Mouse (Mus musculus) forebrain, embryonic 11.5 days (tissue): ENCODE measurements around the gene Isg15. TPM values are rescaled to one million over a fixed set of nuclear protein-coding genes. Genes with fewer than 3 reads are reported as not detected.
A peak's percentile ranks its signal among the peaks of the same experiment; 100 is the strongest.
"Not testable (repeated sequence)": the region's sequence is repeated elsewhere in the genome, so short reads cannot be mapped to it uniquely, and the experiment has no call there.

Experiments used
- ATAC-seq: fragments of 200-750 bp; cut with Nextera tagmentation; replicated peaks from 2 replicates; pipeline ENCODE4 v1.8.0; 2017; ENCODE audit warnings: moderate TSS enrichment; ENCODE audit not compliant: low FRiP score
- DNase-seq: peaks from one replicate; pipeline ENCODE4 v3.0.0-alpha.2; 2017; ENCODE audit warnings: low spot score
- H3K27ac ChIP-seq: fragments of 300-500 bp; sonication (generic); 2 replicates; pipeline ENCODE4 v1.5.1; 2014; ENCODE audit warnings: low read depth, low read length
- H3K27me3 ChIP-seq: fragments of 300-500 bp; sonication (generic); 2 replicates; pipeline ENCODE4 v1.6.1; 2014; ENCODE audit warnings: mild to moderate bottlenecking, low read length, mixed read lengths; ENCODE audit not compliant: control insufficient read depth, insufficient read depth
- H3K36me3 ChIP-seq: fragments of 300-500 bp; sonication (generic); 2 replicates; pipeline ENCODE4 v1.6.1; 2014; ENCODE audit warnings: mild to moderate bottlenecking, low read length, moderate library complexity, mixed read lengths; ENCODE audit not compliant: control insufficient read depth, insufficient read depth
- H3K4me1 ChIP-seq: fragments of 300-500 bp; sonication (generic); replicated peaks from 2 replicates; pipeline ENCODE4 v1.6.1; 2014; ENCODE audit warnings: low read length, mixed read lengths; ENCODE audit not compliant: control insufficient read depth, insufficient read depth
- H3K4me2 ChIP-seq: fragments of 300-500 bp; sonication (generic); 2 replicates; pipeline ENCODE4 v1.6.1; 2014; ENCODE audit warnings: low read depth, mild to moderate bottlenecking, low read length, moderate library complexity, mixed read lengths; ENCODE audit not compliant: severe bottlenecking
- H3K4me3 ChIP-seq: fragments of 300-500 bp; sonication (generic); 2 replicates; pipeline ENCODE4 v1.5.1; 2014; ENCODE audit warnings: low read depth, low read length
- H3K9ac ChIP-seq: fragments of 300-500 bp; sonication (generic); 2 replicates; pipeline ENCODE4 v1.6.1; 2014; ENCODE audit warnings: low read length
- H3K9me3 ChIP-seq: fragments of 300-500 bp; sonication (generic); 2 replicates; pipeline ENCODE4 v1.6.1; 2016; ENCODE audit warnings: low read length, mixed read lengths; ENCODE audit not compliant: control insufficient read depth
- WGBS: fragments of 180-500 bp; shearing (Covaris S2); extraction: QIAGEN DNeasy Blood & Tissue Kit; methylation state at CpG from one replicate; pipeline ENCODE4 v1.1.7; 2014; 5-methylcytosine and 5-hydroxymethylcytosine counted together
- microRNA-seq: library from miRNA; unstranded; fragments of <30 nt; microRNA quantifications from one replicate; pipeline ENCODE4, GENCODE M21; 2016; ENCODE audit not compliant: insufficient number of aligned reads
- polyA plus RNA-seq: library from polyadenylated mRNA; unstranded; fragments of >200 nt; fragmentation: Nextera tagmentation; extraction: Ambion mirVana; gene quantifications from 2 replicates; pipeline ENCODE4 v1.2.1, GENCODE M21; 2014

Gene Isg15
- polyA plus RNA-seq, 1 experiment from 2014 or later = 0.35 TPM

DNA sequence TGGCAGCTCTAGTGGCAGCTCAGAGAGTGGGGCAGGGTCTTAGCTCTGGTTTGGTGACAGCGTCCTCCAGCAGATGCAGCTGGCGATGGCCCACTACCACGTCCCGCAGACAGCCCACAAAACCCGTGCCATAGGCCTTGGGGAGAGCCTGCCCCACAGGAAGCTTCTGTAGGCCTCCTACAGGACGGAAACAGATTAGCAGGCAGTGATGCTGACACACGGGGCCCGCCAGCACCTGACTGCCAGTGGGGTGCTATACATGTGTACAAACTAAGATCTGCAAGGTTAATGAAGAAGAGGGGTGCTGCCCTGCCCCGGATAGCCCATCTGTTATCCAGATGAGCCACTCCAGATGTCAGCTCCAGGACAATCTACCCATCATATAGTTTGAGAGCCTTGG, 34.1 kb downstream of the Isg15 start:
- WGBS = 93% methylated on average over 9 of the region's 9 CpGs

DNA sequence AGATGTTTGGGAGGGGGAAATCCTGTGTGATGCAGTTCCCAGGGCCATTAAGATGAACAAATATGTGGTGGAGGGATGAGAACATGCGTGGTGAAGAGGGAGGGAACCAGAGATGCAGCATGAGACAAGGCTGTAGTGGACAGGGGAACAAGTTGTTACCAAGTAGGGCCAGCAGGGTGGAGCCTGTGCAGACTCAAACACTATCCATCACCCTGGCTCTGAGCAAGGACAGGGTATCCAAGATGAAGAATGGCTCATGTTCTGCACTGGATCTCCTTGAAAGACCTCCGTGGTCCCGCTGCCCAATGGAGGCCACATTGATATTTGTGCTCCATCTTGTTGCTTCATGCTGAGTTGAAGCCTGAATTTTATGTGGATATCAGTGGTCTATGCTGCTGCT, 45.8 kb downstream of the Isg15 start:
- peak; percentile 27 for DNase-seq

More for the DNA sequence above, 34.1 kb downstream of the Isg15 start:
- no peaks in the 10 kb centered on the region; the same call in 1 of the 2 replicates for H3K9me3 ChIP-seq
- peaks cover 54% of the 10 kb centered on the region for H3K36me3 ChIP-seq
- peak; percentile 45 for DNase-seq
- H3K27me3 ChIP-seq = no peaks in the 10 kb centered on the region
- no peak overlapping the region for H3K27ac ChIP-seq
- no peak overlapping the region for H3K4me2 ChIP-seq
- no peak overlapping the region for H3K4me3 ChIP-seq
- no peak overlapping the region for H3K9ac ChIP-seq
- H3K4me1 ChIP-seq = no peaks in the 10 kb centered on the region
- ATAC-seq = no peak

DNA sequence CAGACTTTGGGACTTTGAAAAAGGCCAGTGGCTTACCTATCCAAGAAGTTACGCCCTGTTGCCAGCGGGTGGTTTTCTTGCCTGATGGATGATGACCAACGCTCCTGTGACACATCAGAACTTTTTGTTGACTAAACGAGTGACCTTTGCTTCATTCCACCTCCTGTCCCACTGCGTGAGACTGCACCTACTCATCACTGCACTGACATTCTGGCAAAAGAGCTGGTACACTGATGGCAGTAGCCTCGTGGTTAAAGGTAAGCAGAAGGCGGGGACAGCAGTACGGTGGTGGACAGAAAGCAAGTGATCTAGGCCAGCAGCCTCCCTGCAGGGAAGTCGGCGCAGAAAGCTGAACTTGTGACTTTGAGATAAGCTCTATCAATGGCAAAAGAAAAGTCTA, 49.7 kb downstream of the Isg15 start:
- H3K27me3 ChIP-seq, H3K9ac ChIP-seq, ATAC-seq, H3K36me3 ChIP-seq, H3K4me2 ChIP-seq, H3K4me3 ChIP-seq, H3K4me1 ChIP-seq, H3K9me3 ChIP-seq, H3K27ac ChIP-seq: not testable (repeated sequence)
- 92% methylated on average over 10 of the region's 10 CpGs for WGBS
- DNase-seq = peak; percentile 9

More for the DNA sequence above, 45.8 kb downstream of the Isg15 start:
- ATAC-seq = no peak
- Histone ChIP-seq H3K4me2 (no peak overlapping the region), H3K36me3 (no peaks in the 10 kb centered on the region), H3K4me1 (no peaks in the 10 kb centered on the region), H3K9ac (no peak overlapping the region), H3K27me3 (no peaks in the 10 kb centered on the region), H3K9me3 (no peaks in the 10 kb centered on the region; the same call in 1 of the 2 replicates), H3K27ac (no peak overlapping the region), H3K4me3 (no peak overlapping the region)
- WGBS = 90% methylated on average over 3 of the region's 3 CpGs

Small RNA genes lying within 50 kb of the gene (microRNA-seq; reads per million reads assigned to microRNA genes)
- gene Mir7658 = 10.9 reads per million, percentile 5 among the genes with 10 or more reads in this experiment

Other genes starting within 250 kb of the Isg15 start
- 17.6 and 21.1 TPM in 2 replicates for gene C1qtnf12, start 238.5 kb downstream of the Isg15 start, polyA plus RNA-seq
- gene B3galt6, start 208.2 kb downstream of the Isg15 start, polyA plus RNA-seq = 16.3 and 20.4 TPM in 2 replicates
- 117 and 121 TPM in 2 replicates for gene Sdf4, start 207.9 kb downstream of the Isg15 start, polyA plus RNA-seq
- gene Tnfrsf4, start 187.0 kb downstream of the Isg15 start, polyA plus RNA-seq = 0.53 and 0.75 TPM in 2 replicates
- gene Tnfrsf18, start 174.7 kb downstream of the Isg15 start, polyA plus RNA-seq = 1.1 and 1.9 TPM in 2 replicates
- 0.23 and 0.33 TPM in 2 replicates for gene Ttll10, start 141.4 kb downstream of the Isg15 start, polyA plus RNA-seq
- 83.6 and 84.0 TPM in 2 replicates for gene 9430015G10Rik, start 90.8 kb downstream of the Isg15 start, polyA plus RNA-seq
- gene Rnf223, start 70.3 kb downstream of the Isg15 start, polyA plus RNA-seq = 1.0 and 1.2 TPM in 2 replicates
- gene Agrn, start 3.3 kb downstream of the Isg15 start, polyA plus RNA-seq = 97.0 and 108 TPM in 2 replicates
- 2.0 and 2.3 TPM in 2 replicates for gene AW011738, start 2.5 kb upstream of the Isg15 start, polyA plus RNA-seq
- 1.4 and 1.6 TPM in 2 replicates for gene Perm1, start 15.1 kb upstream of the Isg15 start, polyA plus RNA-seq
- 26.7 and 27.2 TPM in 2 replicates for gene Plekhn1, start 34.0 kb upstream of the Isg15 start, polyA plus RNA-seq
- gene Noc2l, start 35.2 kb upstream of the Isg15 start, polyA plus RNA-seq = 102 and 104 TPM in 2 replicates
- 1.4 and 2.0 TPM in 2 replicates for gene Samd11, start 54.8 kb upstream of the Isg15 start, polyA plus RNA-seq
- not detected in 2 replicates for gene Vmn2r-ps159, start 130.3 kb upstream of the Isg15 start, polyA plus RNA-seq